Mouse (Mus musculus) liver, postnatal 0 days (tissue): Measurements from ENCODE around the gene Lrrc8b. TPM values are rescaled to one million over a fixed set of nuclear protein-coding genes. Genes with fewer than 3 reads are reported as not detected.

Source experiments
- ATAC-seq: fragments of 200-750 bp; cut with Nextera tagmentation; 2 replicates; pipeline ENCODE4 v1.8.0; 2017; ENCODE audit warnings: mild to moderate bottlenecking, moderate library complexity
- DNase-seq: peaks from one replicate; pipeline ENCODE4 v3.0.0-alpha.2; 2016
- H3K27ac ChIP-seq: fragments of 300-500 bp; sonication (generic); 2 replicates; pipeline ENCODE4 v1.5.1; 2014; ENCODE audit warnings: antibody characterized with exemption, moderate library complexity, mild to moderate bottlenecking, low read depth
- H3K27me3 ChIP-seq: fragments of 300-500 bp; sonication (generic); 2 replicates; pipeline ENCODE4 v1.6.1; 2014; ENCODE audit warnings: low read length, control low read depth, mixed read lengths; ENCODE audit not compliant: insufficient read depth
- H3K36me3 ChIP-seq: fragments of 300-500 bp; sonication (generic); replicated peaks from 2 replicates; pipeline ENCODE4 v1.6.1; 2014; ENCODE audit warnings: mild to moderate bottlenecking, control low read depth, low read length, moderate library complexity, mixed read lengths; ENCODE audit not compliant: insufficient read depth
- H3K4me1 ChIP-seq: fragments of 300-500 bp; sonication (generic); 2 replicates; pipeline ENCODE4 v1.6.1; 2014; ENCODE audit warnings: antibody characterized with exemption, mild to moderate bottlenecking, control low read depth; ENCODE audit not compliant: insufficient read depth
- H3K4me2 ChIP-seq: fragments of 300-500 bp; sonication (generic); 2 replicates; pipeline ENCODE4 v1.6.1; 2014; ENCODE audit warnings: low read depth, mild to moderate bottlenecking, low read length, moderate library complexity, mixed read lengths
- H3K4me3 ChIP-seq: fragments of 300-500 bp; sonication (generic); 2 replicates; pipeline ENCODE4 v1.5.1; 2014; ENCODE audit warnings: low read depth, low read length
- H3K9ac ChIP-seq: fragments of 300-500 bp; sonication (generic); replicated peaks from 2 replicates; pipeline ENCODE4 v1.6.1; 2014; ENCODE audit warnings: mild to moderate bottlenecking, moderate library complexity
- H3K9me3 ChIP-seq: fragments of 300-500 bp; sonication (generic); 2 replicates; pipeline ENCODE4 v1.6.1; 2016; ENCODE audit warnings: mild to moderate bottlenecking, control low read depth, low read length, mixed read lengths
- CTCF ChIP-seq: sonication (generic); IDR thresholded peaks from 2 replicates; pipeline ENCODE4 v1.5.1; 2016; ENCODE audit warnings: antibody characterized with exemption, low read depth
- EP300 ChIP-seq: IDR thresholded peaks from 2 replicates; pipeline ENCODE4 v1.6.1; 2016; ENCODE audit warnings: antibody characterized with exemption, low read depth, mild to moderate bottlenecking
- WGBS: fragments of 180-500 bp; shearing (Covaris S2); extraction: QIAGEN DNeasy Blood & Tissue Kit; methylation state at CpG from one replicate; pipeline ENCODE4 v1.1.7; 2014; ENCODE audit not compliant: insufficient replicate concordance; 5-methylcytosine and 5-hydroxymethylcytosine counted together
- polyA plus RNA-seq: library from polyadenylated mRNA; unstranded; fragments of >200 nt; fragmentation: Nextera tagmentation; extraction: Ambion mirVana; gene quantifications from 2 replicates; pipeline ENCODE4 v1.2.1, GENCODE M21; 2015

Gene Lrrc8b
- polyA plus RNA-seq, 1 experiment from 2014 or later = 1.4 TPM

GRCm38 (mm10) chr5:105399631-105400423 is 15.7 kb upstream of the Lrrc8b start:
- Histone ChIP-seq H3K4me2 (peak overlapping the region; percentile 50), H3K4me1 (no peaks in the 10 kb centered on the region; the same call in 1 of the 2 replicates), H3K4me3 (peak overlapping the region; percentile 11; the same call in 1 of the 2 replicates), H3K27ac (no peak overlapping the region), H3K9ac (no peak overlapping the region), H3K9me3 (no peaks in the 10 kb centered on the region), H3K36me3 (no peaks in the 10 kb centered on the region), H3K27me3 (no peaks in the 10 kb centered on the region)
- ATAC-seq = peak; percentile 45
- 28% methylated on average over 13 of the region's 13 CpGs for WGBS
- no peak for TF ChIP-seq EP300
- TF ChIP-seq CTCF = peak; percentile 75
- peak; percentile 61 for DNase-seq

- H3K9ac ChIP-seq = no peak overlapping the region
- DNase-seq (no peak), ATAC-seq (no peak)
- no peaks in the 10 kb centered on the region for H3K36me3 ChIP-seq
- peak overlapping the region; percentile 50 for H3K4me2 ChIP-seq
- no peak overlapping the region for H3K27ac ChIP-seq
- H3K4me1 ChIP-seq = no peaks in the 10 kb centered on the region; the same call in 1 of the 2 replicates
- TF ChIP-seq CTCF = no peak
- no peak for TF ChIP-seq EP300
- 67% methylated on average over 17 of the region's 17 CpGs for WGBS
- H3K4me3 ChIP-seq = peak overlapping the region; percentile 11; the same call in 1 of the 2 replicates
- H3K27me3 ChIP-seq = no peaks in the 10 kb centered on the region
- no peaks in the 10 kb centered on the region for H3K9me3 ChIP-seq
Measured at GRCm38 (mm10) chr5:105400424-105401375, 14.9 kb upstream of the Lrrc8b start.

GRCm38 (mm10) chr5:105401536-105401935 is 14.0 kb upstream of the Lrrc8b start:
- H3K4me2 ChIP-seq = no peak overlapping the region
- no peak overlapping the region for H3K27ac ChIP-seq
- no peaks in the 10 kb centered on the region for H3K9me3 ChIP-seq
- H3K4me1 ChIP-seq = no peaks in the 10 kb centered on the region; the same call in 1 of the 2 replicates
- H3K9ac ChIP-seq = no peak overlapping the region
- TF ChIP-seq EP300 = no peak
- no peak for TF ChIP-seq CTCF
- no peak overlapping the region for H3K4me3 ChIP-seq
- WGBS = 83% methylated on average over 5 of the region's 6 CpGs
- H3K36me3 ChIP-seq = no peaks in the 10 kb centered on the region
- ATAC-seq (no peak), DNase-seq (no peak)
- H3K27me3 ChIP-seq = no peaks in the 10 kb centered on the region

GRCm38 (mm10) chr5:105404961-105405360 is 10.6 kb upstream of the Lrrc8b start:
- 9% methylated on average over 8 of the region's 8 CpGs for WGBS
- Histone ChIP-seq H3K4me2 (no peak overlapping the region), H3K4me3 (no peak overlapping the region), H3K27ac (no peak overlapping the region), H3K4me1 (no peaks in the 10 kb centered on the region; the same call in 1 of the 2 replicates), H3K27me3 (no peaks in the 10 kb centered on the region), H3K9ac (no peak overlapping the region), H3K36me3 (no peaks in the 10 kb centered on the region), H3K9me3 (no peaks in the 10 kb centered on the region)
- ATAC-seq (no peak), DNase-seq (peak; percentile 77)
- no peak for TF ChIP-seq EP300
- TF ChIP-seq CTCF = peak; percentile 91

GRCm38 (mm10) chr5:105407661-105408060 is 7.9 kb upstream of the Lrrc8b start:
- Histone ChIP-seq H3K4me3 (no peak overlapping the region), H3K9me3 (no peaks in the 10 kb centered on the region), H3K9ac (no peak overlapping the region), H3K27me3 (no peaks in the 10 kb centered on the region), H3K27ac (no peak overlapping the region), H3K4me1 (peaks cover 12% of the 10 kb centered on the region), H3K4me2 (no peak overlapping the region), H3K36me3 (no peaks in the 10 kb centered on the region)
- ATAC-seq (no peak), DNase-seq (no peak)
- TF ChIP-seq CTCF (no peak), EP300 (no peak)
- 90% methylated on average over 5 of the region's 5 CpGs for WGBS

- Histone ChIP-seq H3K9me3 (no peaks in the 10 kb centered on the region), H3K27ac (peak overlapping the region; percentile 63), H3K4me1 (peaks cover 12% of the 10 kb centered on the region), H3K4me3 (peak overlapping the region; percentile 45), H3K36me3 (no peaks in the 10 kb centered on the region), H3K9ac (peak overlapping the region; percentile 23), H3K27me3 (no peaks in the 10 kb centered on the region), H3K4me2 (peak overlapping the region; percentile 48)
- WGBS = 45% methylated on average over 4 of the region's 4 CpGs
- DNase-seq (peak; percentile 76), ATAC-seq (peak; percentile 90)
- no peak for TF ChIP-seq CTCF
- TF ChIP-seq EP300 = no peak
Measured at GRCm38 (mm10) chr5:105409092-105409491, 6.5 kb upstream of the Lrrc8b start.
